Mouse (Mus musculus) left cerebral cortex, adult 2 months (tissue): Measurements from ENCODE around the gene Oprd1. TPM values are rescaled to one million over a fixed set of nuclear protein-coding genes. Genes with fewer than 3 reads are reported as not detected.

Source experiments
- DNase-seq, 2 experiments: peaks; one replicate each; pipeline ENCODE4 v3.0.0; 2021 to 2022; ENCODE audit warnings: low spot score in 2 of 2, mixed read lengths in 1 of 2; ENCODE audit errors: extremely low spot score in 1 of 2
- H3K27ac ChIP-seq: fragments of 200-600 bp; 2 replicates; pipeline ENCODE4 v1.8.1; 2022
- H3K4me3 ChIP-seq: fragments of 200-600 bp; 2 replicates; pipeline ENCODE4 v1.8.1; 2022
- CTCF ChIP-seq: fragments of 200-600 bp; IDR thresholded peaks from 2 replicates; pipeline ENCODE4 v1.8.1; 2022; ENCODE audit warnings: antibody characterized with exemption, mild to moderate bottlenecking, moderate library complexity
- intact Hi-C: fragments of 180-260 bp; cut with DNase I; formaldehyde crosslinking; loops from one replicate; pipeline ENCODE4 v1.15.1; 2025
- total RNA-seq, 2 experiments: library from RNA; stranded (reverse); gene quantifications; 2 replicates each; pipeline ENCODE4 v1.2.3; 2021

Oprd1 gene
- total RNA-seq, 2 experiments from 2014 or later, result 17.9 to 21.1 TPM

GRCm38 (mm10) chr4:132131790-132132189 lies 12.5 kb downstream of the Oprd1 start:
- no peak for TF ChIP-seq CTCF
- Histone ChIP-seq H3K4me3 (no peak overlapping the region), H3K27ac (no peak overlapping the region)
- no peak for DNase-seq
- intact Hi-C loops, result no loop called here

- no peak overlapping the region for H3K4me3 ChIP-seq
- TF ChIP-seq CTCF, result no peak
- intact Hi-C loops, result no loop called here
- no peak for DNase-seq
- no peak overlapping the region for H3K27ac ChIP-seq
These were observed 13.2 kb downstream of the Oprd1 start for GRCm38 (mm10) chr4:132131116-132131515.

- intact Hi-C loops, result no loop called here
- no peak overlapping the region for H3K4me3 ChIP-seq
- no peak for DNase-seq
- no peak for TF ChIP-seq CTCF
- no peak overlapping the region for H3K27ac ChIP-seq
These were observed 13.6 kb downstream of the Oprd1 start for GRCm38 (mm10) chr4:132130645-132131044.

- TF ChIP-seq CTCF, result no peak
- no peak for DNase-seq
- Histone ChIP-seq H3K27ac (no peak overlapping the region), H3K4me3 (no peak overlapping the region)
- intact Hi-C loops, result no loop called here
These were observed 14.2 kb downstream of the Oprd1 start for GRCm38 (mm10) chr4:132130134-132130533.

- intact Hi-C loops, result no loop called here
- H3K27ac ChIP-seq, result no peak overlapping the region
- no peak overlapping the region for H3K4me3 ChIP-seq
- DNase-seq, result peak in 1 of 2 experiments; percentile 18
- TF ChIP-seq CTCF, result no peak
These were observed 15.2 kb downstream of the Oprd1 start for GRCm38 (mm10) chr4:132128997-132129636.

- no peak for TF ChIP-seq CTCF
- Histone ChIP-seq H3K4me3 (no peak overlapping the region), H3K27ac (no peak overlapping the region)
- intact Hi-C loops, result no loop called here
- no peak for DNase-seq
These were observed 17.2 kb downstream of the Oprd1 start for GRCm38 (mm10) chr4:132127091-132127490.

- Histone ChIP-seq H3K27ac (no peak overlapping the region), H3K4me3 (no peak overlapping the region)
- TF ChIP-seq CTCF, result no peak
- intact Hi-C loops, result no loop called here
- no peak for DNase-seq
These were observed 21.1 kb downstream of the Oprd1 start for GRCm38 (mm10) chr4:132123166-132123565.

GRCm38 (mm10) chr4:132121674-132122073 lies 22.6 kb downstream of the Oprd1 start:
- TF ChIP-seq CTCF, result peak; percentile 24
- H3K27ac ChIP-seq, result no peak overlapping the region
- H3K4me3 ChIP-seq, result no peak overlapping the region
- DNase-seq, result no peak
- intact Hi-C loops, result no loop called here

- intact Hi-C loops, result no loop called here
- H3K4me3 ChIP-seq, result no peak overlapping the region
- peak overlapping the region; percentile 47 for H3K27ac ChIP-seq
- no peak for TF ChIP-seq CTCF
- peak in 1 of 2 experiments; percentile 24 for DNase-seq
These were observed 24.7 kb downstream of the Oprd1 start for GRCm38 (mm10) chr4:132119566-132119965.

- Histone ChIP-seq H3K4me3 (no peak overlapping the region), H3K27ac (no peak overlapping the region)
- no peak for DNase-seq
- TF ChIP-seq CTCF, result no peak
- intact Hi-C loops, result no loop called here
These were observed 28.0 kb downstream of the Oprd1 start for GRCm38 (mm10) chr4:132116315-132116714.

GRCm38 (mm10) chr4:132113411-132114095 lies 30.7 kb downstream of the Oprd1 start:
- intact Hi-C loops, result no loop called here
- no peak overlapping the region for H3K27ac ChIP-seq
- DNase-seq, result no peak
- TF ChIP-seq CTCF, result no peak; the same call in 1 of the 2 replicates
- H3K4me3 ChIP-seq, result peak overlapping the region; percentile 17; the same call in 1 of the 2 replicates

- no peak overlapping the region for H3K4me3 ChIP-seq
- intact Hi-C loops, result no loop called here
- no peak for TF ChIP-seq CTCF
- H3K27ac ChIP-seq, result no peak overlapping the region
- DNase-seq, result no peak
These were observed 33.1 kb downstream of the Oprd1 start for GRCm38 (mm10) chr4:132111227-132111626.

- H3K27ac ChIP-seq, result no peak overlapping the region
- intact Hi-C loops, result no loop called here
- no peak overlapping the region for H3K4me3 ChIP-seq
- no peak for DNase-seq
- TF ChIP-seq CTCF, result no peak
These were observed 36.1 kb downstream of the Oprd1 start for GRCm38 (mm10) chr4:132108221-132108620.
